Mouse (Mus musculus): ENCODE results near the gene Adamts1. TPM values are rescaled to one million over a fixed set of nuclear protein-coding genes. Genes with fewer than 3 reads are reported as not detected.
A peak's percentile ranks its signal among the peaks of the same experiment; 100 is the strongest.

The Adamts1 gene
- polyA plus RNA-seq, 1 experiment from 2014 or later: 10.6 TPM

GRCm38 (mm10) chr16:85800691-85801090, 2.2 kb downstream of the Adamts1 start:
- no peak for TF ChIP-seq EP300 (optimal IDR thresholded peaks at IDR 0.05)
- no peak for TF ChIP-seq CTCF (IDR thresholded peaks at IDR 0.05; ENCODE audit: low read depth)
- peak; percentile 94 for ATAC-seq (ENCODE audit: low FRiP score, low TSS enrichment)

GRCm38 (mm10) chr16:85799971-85800370, 2.9 kb downstream of the Adamts1 start:
- ATAC-seq (ENCODE audit: low FRiP score, low TSS enrichment) (no peak), DNase-seq (ENCODE audit: low spot score) (no peak)
- TF ChIP-seq CTCF (IDR thresholded peaks at IDR 0.05; ENCODE audit: low read depth): no peak
- no peak for TF ChIP-seq EP300 (optimal IDR thresholded peaks at IDR 0.05)
- no peaks in the 10 kb centered on the region for H3K4me1 ChIP-seq (replicated peaks; ENCODE audit: control insufficient read depth, insufficient read depth)
- H3K9me3 ChIP-seq (ENCODE audit: control insufficient read depth, low read length): no peaks in the 10 kb centered on the region
- WGBS: 50% methylated on average over 9 of the region's 9 CpGs
- H3K36me3 ChIP-seq (ENCODE audit: control insufficient read depth, insufficient read depth, low read length): peaks cover 29% of the 10 kb centered on the region
- no peak overlapping the region for H3K27ac ChIP-seq (replicated peaks)
- H3K27me3 ChIP-seq (ENCODE audit: control insufficient read depth, insufficient read depth, low read length): no peaks in the 10 kb centered on the region
- peak overlapping the region; percentile 79 for H3K4me3 ChIP-seq (ENCODE audit: low read depth, low read length)
- peak overlapping the region; percentile 87 for H3K4me2 ChIP-seq (replicated peaks; ENCODE audit: low read depth)
- H3K9ac ChIP-seq (ENCODE audit: low read length): peak overlapping the region; percentile 23; the same call in 1 of the 2 replicates

More at GRCm38 (mm10) chr16:85800691-85801090, 2.2 kb downstream of the Adamts1 start:
- peak overlapping the region; percentile 94 for H3K27ac ChIP-seq (replicated peaks)
- H3K4me1 ChIP-seq (replicated peaks; ENCODE audit: control insufficient read depth, insufficient read depth): no peaks in the 10 kb centered on the region
- H3K36me3 ChIP-seq (ENCODE audit: control insufficient read depth, insufficient read depth, low read length): peaks cover 28% of the 10 kb centered on the region
- WGBS: under 1% methylated on average over 8 of the region's 8 CpGs
- no peaks in the 10 kb centered on the region for H3K9me3 ChIP-seq (ENCODE audit: control insufficient read depth, low read length)
- H3K4me3 ChIP-seq (ENCODE audit: low read depth, low read length): peak overlapping the region; percentile 79
- H3K9ac ChIP-seq (ENCODE audit: low read length): peak overlapping the region; percentile 87
- H3K4me2 ChIP-seq (replicated peaks; ENCODE audit: low read depth): peak overlapping the region; percentile 87
- no peaks in the 10 kb centered on the region for H3K27me3 ChIP-seq (ENCODE audit: control insufficient read depth, insufficient read depth, low read length)
- DNase-seq (ENCODE audit: low spot score): peak; percentile 93

GRCm38 (mm10) chr16:85798334-85798733, 4.6 kb downstream of the Adamts1 start:
- Histone ChIP-seq H3K4me3 (ENCODE audit: low read depth, low read length) (no peak overlapping the region), H3K9ac (ENCODE audit: low read length) (no peak overlapping the region), H3K4me2 (replicated peaks; ENCODE audit: low read depth) (no peak overlapping the region), H3K36me3 (ENCODE audit: control insufficient read depth, insufficient read depth, low read length) (peaks cover 29% of the 10 kb centered on the region), H3K27me3 (ENCODE audit: control insufficient read depth, insufficient read depth, low read length) (no peaks in the 10 kb centered on the region), H3K9me3 (ENCODE audit: control insufficient read depth, low read length) (no peaks in the 10 kb centered on the region), H3K27ac (replicated peaks) (no peak overlapping the region), H3K4me1 (replicated peaks; ENCODE audit: control insufficient read depth, insufficient read depth) (no peaks in the 10 kb centered on the region)
- 89% methylated on average over 7 of the region's 7 CpGs for WGBS
- no peak for DNase-seq (ENCODE audit: low spot score)
- TF ChIP-seq EP300 (optimal IDR thresholded peaks at IDR 0.05) (no peak), CTCF (IDR thresholded peaks at IDR 0.05; ENCODE audit: low read depth) (no peak)
- no peak for ATAC-seq (ENCODE audit: low FRiP score, low TSS enrichment)

- Histone ChIP-seq H3K9me3 (ENCODE audit: control insufficient read depth, low read length) (no peaks in the 10 kb centered on the region), H3K4me3 (ENCODE audit: low read depth, low read length) (no peak overlapping the region), H3K4me2 (replicated peaks; ENCODE audit: low read depth) (no peak overlapping the region), H3K27ac (replicated peaks) (no peak overlapping the region), H3K36me3 (ENCODE audit: control insufficient read depth, insufficient read depth, low read length) (peaks cover 29% of the 10 kb centered on the region), H3K9ac (ENCODE audit: low read length) (no peak overlapping the region), H3K4me1 (replicated peaks; ENCODE audit: control insufficient read depth, insufficient read depth) (no peaks in the 10 kb centered on the region), H3K27me3 (ENCODE audit: control insufficient read depth, insufficient read depth, low read length) (no peaks in the 10 kb centered on the region)
- ATAC-seq (ENCODE audit: low FRiP score, low TSS enrichment) (no peak), DNase-seq (ENCODE audit: low spot score) (no peak)
- 95% methylated on average over 4 of the region's 4 CpGs for WGBS
- TF ChIP-seq CTCF (IDR thresholded peaks at IDR 0.05; ENCODE audit: low read depth) (no peak), EP300 (optimal IDR thresholded peaks at IDR 0.05) (no peak)
These were observed 5.8 kb downstream of the Adamts1 start for GRCm38 (mm10) chr16:85797161-85797560.

GRCm38 (mm10) chr16:85795731-85796130, 7.2 kb downstream of the Adamts1 start:
- 96% methylated on average over 7 of the region's 7 CpGs for WGBS
- no peaks in the 10 kb centered on the region for H3K27me3 ChIP-seq (ENCODE audit: control insufficient read depth, insufficient read depth, low read length)
- no peak for DNase-seq (ENCODE audit: low spot score)
- no peak overlapping the region for H3K27ac ChIP-seq (replicated peaks)
- no peak overlapping the region for H3K4me3 ChIP-seq (ENCODE audit: low read depth, low read length)
- no peak overlapping the region for H3K4me2 ChIP-seq (replicated peaks; ENCODE audit: low read depth)
- H3K4me1 ChIP-seq (replicated peaks; ENCODE audit: control insufficient read depth, insufficient read depth): no peaks in the 10 kb centered on the region
- no peak for TF ChIP-seq CTCF (IDR thresholded peaks at IDR 0.05; ENCODE audit: low read depth)
- no peak for TF ChIP-seq EP300 (optimal IDR thresholded peaks at IDR 0.05)
- no peak for ATAC-seq (ENCODE audit: low FRiP score, low TSS enrichment)
- no peak overlapping the region for H3K9ac ChIP-seq (ENCODE audit: low read length)
- H3K9me3 ChIP-seq (ENCODE audit: control insufficient read depth, low read length): no peaks in the 10 kb centered on the region
- H3K36me3 ChIP-seq (ENCODE audit: control insufficient read depth, insufficient read depth, low read length): peaks cover 29% of the 10 kb centered on the region

- no peak for DNase-seq (ENCODE audit: low spot score)
- WGBS: 80% methylated on average over 4 of the region's 4 CpGs
These were observed 9.6 kb downstream of the Adamts1 start for GRCm38 (mm10) chr16:85793166-85793830.

More at GRCm38 (mm10) chr16:85793166-85793830, 9.6 kb downstream of the Adamts1 start:
- H3K27ac ChIP-seq (replicated peaks): no peak overlapping the region
- no peak overlapping the region for H3K9ac ChIP-seq (ENCODE audit: low read length)
- H3K36me3 ChIP-seq (ENCODE audit: control insufficient read depth, insufficient read depth, low read length): peaks cover 18% of the 10 kb centered on the region
- no peak overlapping the region for H3K4me2 ChIP-seq (replicated peaks; ENCODE audit: low read depth)
- no peak for TF ChIP-seq CTCF (IDR thresholded peaks at IDR 0.05; ENCODE audit: low read depth)
- no peak for TF ChIP-seq EP300 (optimal IDR thresholded peaks at IDR 0.05)
- H3K4me1 ChIP-seq (replicated peaks; ENCODE audit: control insufficient read depth, insufficient read depth): no peaks in the 10 kb centered on the region
- no peak overlapping the region for H3K4me3 ChIP-seq (ENCODE audit: low read depth, low read length)
- H3K9me3 ChIP-seq (ENCODE audit: control insufficient read depth, low read length): no peaks in the 10 kb centered on the region
- H3K27me3 ChIP-seq (ENCODE audit: control insufficient read depth, insufficient read depth, low read length): no peaks in the 10 kb centered on the region
- no peak for ATAC-seq (ENCODE audit: low FRiP score, low TSS enrichment)
